Mouse (Mus musculus): ENCODE measurements around the gene Ddx55. TPM values are rescaled to one million over a fixed set of nuclear protein-coding genes. Genes with fewer than 3 reads are reported as not detected.
"Not testable (repeated sequence)": the region's sequence is repeated elsewhere in the genome, so short reads cannot be mapped to it uniquely, and the experiment has no call there.

Gene Ddx55
- total and polyA plus RNA-seq, 3 experiments = 5.3 to 7.5 (median 6.2) TPM

- peak; percentile 39 for TF ChIP-seq CTCF (IDR thresholded peaks at IDR 0.05)
- H3K27ac ChIP-seq = peak overlapping the region; percentile 84
- H3K9ac ChIP-seq (ENCODE audit: low read depth, low read length); DNase-seq; H3K27me3 ChIP-seq (ENCODE audit: control insufficient read depth, insufficient read depth, low read length); H3K79me2 ChIP-seq (replicated peaks; ENCODE audit: control insufficient read depth, insufficient read depth, low read length); H3K4me1 ChIP-seq (ENCODE audit: control insufficient read depth, insufficient read depth, low read length); H3K36me3 ChIP-seq (ENCODE audit: control insufficient read depth, insufficient read depth, low read length): not testable (repeated sequence)
- peak overlapping the region; percentile 58 for H3K4me3 ChIP-seq
- intact Hi-C loops (cut with DNase I) = loop anchor here (1.0 kb wide), 1 partner anchor 11 kb away; the partner anchor contains the start of gene Tmed2
- WGBS = 36% methylated on average over 5 of the region's 5 CpGs
Measured at GRCm38 (mm10) chr5:124551349-124552093, 1.1 kb upstream of the Ddx55 start.

- Histone ChIP-seq H3K9ac (ENCODE audit: low read depth, low read length) (peak overlapping the region; percentile 93), H3K27ac (peak overlapping the region; percentile 84), H3K4me1 (ENCODE audit: control insufficient read depth, insufficient read depth, low read length) (peaks cover 2% of the 10 kb centered on the region), H3K36me3 (ENCODE audit: control insufficient read depth, insufficient read depth, low read length) (peaks cover 3% of the 10 kb centered on the region), H3K79me2 (replicated peaks; ENCODE audit: control insufficient read depth, insufficient read depth, low read length) (no peaks in the 10 kb centered on the region), H3K27me3 (ENCODE audit: control insufficient read depth, insufficient read depth, low read length) (no peaks in the 10 kb centered on the region), H3K4me3 (peak overlapping the region; percentile 58)
- intact Hi-C loops (cut with DNase I) = loop anchor here (1.0 kb wide), 1 partner anchor 12 kb away; the partner anchor contains the start of gene Tmed2
- no peak for DNase-seq
- WGBS = under 1% methylated on average over 9 of the region's 9 CpGs
- no peak for TF ChIP-seq EP300 (IDR thresholded peaks at IDR 0.05; ENCODE audit: insufficient read depth, low read depth, low read length)
Measured at GRCm38 (mm10) chr5:124552094-124552472, 581 bp upstream of the Ddx55 start.

- TF ChIP-seq CTCF (IDR thresholded peaks at IDR 0.05) (no peak), POLR2A (IDR thresholded peaks at IDR 0.05; ENCODE audit: insufficient read depth, low read depth, low read length) (no peak), EP300 (IDR thresholded peaks at IDR 0.05; ENCODE audit: insufficient read depth, low read depth, low read length) (no peak)
- H3K4me1 ChIP-seq (ENCODE audit: control insufficient read depth, insufficient read depth, low read length) = peaks cover 2% of the 10 kb centered on the region
- 70% methylated on average over 6 of the region's 6 CpGs for WGBS
- intact Hi-C loops (cut with DNase I) = no loop called here
- no peak overlapping the region for H3K4me3 ChIP-seq
- H3K36me3 ChIP-seq (ENCODE audit: control insufficient read depth, insufficient read depth, low read length) = no peaks in the 10 kb centered on the region; the same call in 1 of the 2 replicates
- no peak overlapping the region for H3K27ac ChIP-seq
- H3K9ac ChIP-seq (ENCODE audit: low read depth, low read length) = no peak overlapping the region
- no peak for DNase-seq
- H3K79me2 ChIP-seq (replicated peaks; ENCODE audit: control insufficient read depth, insufficient read depth, low read length) = no peaks in the 10 kb centered on the region
- H3K27me3 ChIP-seq (ENCODE audit: control insufficient read depth, insufficient read depth, low read length) = no peaks in the 10 kb centered on the region
Measured at GRCm38 (mm10) chr5:124553607-124554006, 943 bp downstream of the Ddx55 start.

GRCm38 (mm10) chr5:124555145-124555544, 2.5 kb downstream of the Ddx55 start:
- H3K27ac ChIP-seq = no peak overlapping the region
- H3K4me3 ChIP-seq = no peak overlapping the region
- intact Hi-C loops (cut with DNase I) = loop anchor here (1.0 kb wide), 1 partner anchor 123 kb away; no protein-coding TSS in a partner anchor
- no peak for DNase-seq
- no peaks in the 10 kb centered on the region; the same call in 1 of the 2 replicates for H3K36me3 ChIP-seq (ENCODE audit: control insufficient read depth, insufficient read depth, low read length)
- H3K4me1 ChIP-seq (ENCODE audit: control insufficient read depth, insufficient read depth, low read length) = peaks cover 2% of the 10 kb centered on the region
- no peaks in the 10 kb centered on the region for H3K79me2 ChIP-seq (replicated peaks; ENCODE audit: control insufficient read depth, insufficient read depth, low read length)
- TF ChIP-seq POLR2A (IDR thresholded peaks at IDR 0.05; ENCODE audit: insufficient read depth, low read depth, low read length) (no peak), EP300 (IDR thresholded peaks at IDR 0.05; ENCODE audit: insufficient read depth, low read depth, low read length) (no peak), CTCF (IDR thresholded peaks at IDR 0.05) (peak; percentile 63)
- no peaks in the 10 kb centered on the region for H3K27me3 ChIP-seq (ENCODE audit: control insufficient read depth, insufficient read depth, low read length)
- no peak overlapping the region for H3K9ac ChIP-seq (ENCODE audit: low read depth, low read length)
- WGBS = 51% methylated on average over 1 of the region's 1 CpGs

GRCm38 (mm10) chr5:124571068-124571467, 18.4 kb downstream of the Ddx55 start:
- 78% methylated on average over 12 of the region's 12 CpGs for WGBS
- peaks cover 3% of the 10 kb centered on the region for H3K36me3 ChIP-seq (ENCODE audit: control insufficient read depth, insufficient read depth, low read length)

GRCm38 (mm10) chr5:124575467-124575866, 22.8 kb downstream of the Ddx55 start:
- H3K79me2 ChIP-seq (replicated peaks; ENCODE audit: control insufficient read depth, insufficient read depth, low read length) = no peaks in the 10 kb centered on the region
- TF ChIP-seq CTCF (IDR thresholded peaks at IDR 0.05) = no peak
- no peak for TF ChIP-seq EP300 (IDR thresholded peaks at IDR 0.05; ENCODE audit: insufficient read depth, low read depth, low read length)
- TF ChIP-seq POLR2A (IDR thresholded peaks at IDR 0.05; ENCODE audit: insufficient read depth, low read depth, low read length) = no peak
- peaks cover 2% of the 10 kb centered on the region; the same call in 1 of the 2 replicates for H3K4me1 ChIP-seq (ENCODE audit: control insufficient read depth, insufficient read depth, low read length)
- no peak overlapping the region for H3K27ac ChIP-seq
- H3K36me3 ChIP-seq (ENCODE audit: control insufficient read depth, insufficient read depth, low read length) = peaks cover 3% of the 10 kb centered on the region
- H3K27me3 ChIP-seq (ENCODE audit: control insufficient read depth, insufficient read depth, low read length) = no peaks in the 10 kb centered on the region
- no peak for DNase-seq
- intact Hi-C loops (cut with DNase I) = no loop called here
- 92% methylated on average over 7 of the region's 7 CpGs for WGBS
- H3K9ac ChIP-seq (ENCODE audit: low read depth, low read length) = no peak overlapping the region
- H3K4me3 ChIP-seq = no peak overlapping the region

More at GRCm38 (mm10) chr5:124571068-124571467, 18.4 kb downstream of the Ddx55 start:
- no peak overlapping the region for H3K9ac ChIP-seq (ENCODE audit: low read depth, low read length)
- H3K4me3 ChIP-seq = no peak overlapping the region
- no peaks in the 10 kb centered on the region for H3K79me2 ChIP-seq (replicated peaks; ENCODE audit: control insufficient read depth, insufficient read depth, low read length)
- no peak for DNase-seq
- H3K27me3 ChIP-seq (ENCODE audit: control insufficient read depth, insufficient read depth, low read length) = no peaks in the 10 kb centered on the region
- TF ChIP-seq POLR2A (IDR thresholded peaks at IDR 0.05; ENCODE audit: insufficient read depth, low read depth, low read length) (no peak), CTCF (IDR thresholded peaks at IDR 0.05) (no peak), EP300 (IDR thresholded peaks at IDR 0.05; ENCODE audit: insufficient read depth, low read depth, low read length) (no peak)
- intact Hi-C loops (cut with DNase I) = no loop called here
- H3K27ac ChIP-seq = no peak overlapping the region
- H3K4me1 ChIP-seq (ENCODE audit: control insufficient read depth, insufficient read depth, low read length) = no peaks in the 10 kb centered on the region

All from heart, adult 2 months (tissue).